Mouse (Mus musculus): ENCODE results near the gene Smyd3. TPM values are rescaled to one million over a fixed set of nuclear protein-coding genes. Genes with fewer than 3 reads are reported as not detected.
A peak's percentile ranks its signal among the peaks of the same experiment; 100 is the strongest.

Smyd3 gene
- polyA plus RNA-seq, 1 experiment from 2014 or later = 22.3 TPM

DNA sequence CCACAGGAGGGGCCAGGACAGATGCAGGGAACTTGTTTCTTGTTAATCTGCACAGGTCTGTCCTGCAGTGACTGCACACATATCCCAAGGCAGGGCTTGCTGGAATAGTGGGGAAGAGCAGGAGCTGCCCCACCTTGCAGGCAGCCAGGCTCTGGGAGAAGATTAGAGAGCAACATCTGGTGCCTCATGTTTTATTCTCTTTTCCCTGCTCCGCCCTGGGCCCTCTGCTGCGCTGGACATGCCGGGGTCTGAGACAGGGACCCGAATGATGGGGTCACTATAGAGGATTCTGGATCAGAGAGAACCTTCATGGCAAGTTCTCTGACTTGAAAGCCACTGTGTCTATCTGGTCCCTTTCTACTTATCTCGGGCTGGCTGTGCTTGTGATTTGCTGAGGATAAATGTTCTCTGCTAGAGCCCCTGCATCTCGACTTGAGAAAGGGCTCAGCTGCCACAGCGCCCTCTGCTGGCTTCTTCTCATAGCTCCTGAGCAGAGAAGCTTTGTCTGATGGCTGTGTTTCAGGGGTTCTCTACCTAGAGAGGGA, 557.8 kb downstream of the Smyd3 start:
- H3K27ac ChIP-seq = peak overlapping the region; percentile 54; the same call in 1 of the 2 replicates

DNA sequence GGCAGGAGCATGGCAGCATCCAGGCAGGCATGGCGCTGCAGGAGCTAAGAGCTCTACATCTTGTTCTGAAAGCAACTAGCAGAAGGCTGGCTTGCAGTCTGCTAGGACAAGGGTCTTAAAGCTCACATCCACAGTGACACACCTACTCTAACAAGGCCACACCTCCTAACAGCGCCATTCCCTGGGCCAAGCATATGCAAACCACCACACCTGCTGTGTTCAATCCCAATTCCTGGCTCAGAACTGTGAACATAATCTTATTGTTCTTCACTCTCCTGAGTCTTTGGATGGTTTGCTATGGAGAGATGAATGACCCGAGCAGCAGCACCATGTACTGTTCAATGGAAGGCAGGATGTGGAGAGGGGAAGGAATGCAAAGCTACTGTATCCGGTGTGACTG, 559.2 kb downstream of the Smyd3 start:
- H3K4me3 ChIP-seq = no peak overlapping the region
- H3K9me3 ChIP-seq (replicated peaks) = no peaks in the 10 kb centered on the region
- no peak for DNase-seq (ENCODE audit: low spot score)
- H3K36me3 ChIP-seq = no peaks in the 10 kb centered on the region
- H3K4me1 ChIP-seq = peaks cover 41% of the 10 kb centered on the region
- WGBS = 93% methylated on average over 4 of the region's 4 CpGs
- H3K27me3 ChIP-seq (ENCODE audit: low read depth, poor library complexity, severe bottlenecking) = no peaks in the 10 kb centered on the region
- no peak overlapping the region for H3K27ac ChIP-seq

More for the DNA sequence above, 557.8 kb downstream of the Smyd3 start:
- Histone ChIP-seq H3K4me1 (peaks cover 37% of the 10 kb centered on the region), H3K9me3 (replicated peaks) (no peaks in the 10 kb centered on the region), H3K4me3 (no peak overlapping the region), H3K36me3 (no peaks in the 10 kb centered on the region), H3K27me3 (ENCODE audit: low read depth, poor library complexity, severe bottlenecking) (no peaks in the 10 kb centered on the region)
- 40% methylated on average over 7 of the region's 7 CpGs for WGBS
- peak; percentile 93 for DNase-seq (ENCODE audit: low spot score)

DNA sequence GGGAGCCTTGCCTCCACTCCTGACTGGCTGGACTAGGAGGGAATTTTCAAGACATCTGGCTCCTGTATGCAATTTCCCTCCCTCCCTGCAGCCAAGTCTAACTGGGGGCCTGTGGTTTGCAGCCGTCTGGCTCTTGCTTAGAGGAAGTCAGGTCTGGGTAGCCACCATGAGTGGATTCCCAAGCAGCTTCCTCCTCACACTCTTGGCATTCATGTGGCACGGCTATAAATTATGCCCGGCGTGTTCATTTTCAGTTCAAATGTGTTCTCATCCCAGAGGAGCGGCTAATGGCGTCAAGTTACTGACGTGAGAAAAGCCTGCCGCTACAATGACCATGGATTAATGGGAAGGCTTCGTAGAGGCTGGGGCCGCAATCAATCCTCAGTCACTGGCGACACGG, 564.9 kb downstream of the Smyd3 start:
- peaks cover 3% of the 10 kb centered on the region for H3K9me3 ChIP-seq (replicated peaks)
- H3K27ac ChIP-seq = peak overlapping the region; percentile 81
- H3K4me3 ChIP-seq = no peak overlapping the region
- peaks cover 30% of the 10 kb centered on the region for H3K4me1 ChIP-seq
- peak; percentile 57 for DNase-seq (ENCODE audit: low spot score)
- peaks cover 3% of the 10 kb centered on the region; the same call in 1 of the 2 replicates for H3K36me3 ChIP-seq
- WGBS = 54% methylated on average over 12 of the region's 12 CpGs
- no peaks in the 10 kb centered on the region for H3K27me3 ChIP-seq (ENCODE audit: low read depth, poor library complexity, severe bottlenecking)

DNA sequence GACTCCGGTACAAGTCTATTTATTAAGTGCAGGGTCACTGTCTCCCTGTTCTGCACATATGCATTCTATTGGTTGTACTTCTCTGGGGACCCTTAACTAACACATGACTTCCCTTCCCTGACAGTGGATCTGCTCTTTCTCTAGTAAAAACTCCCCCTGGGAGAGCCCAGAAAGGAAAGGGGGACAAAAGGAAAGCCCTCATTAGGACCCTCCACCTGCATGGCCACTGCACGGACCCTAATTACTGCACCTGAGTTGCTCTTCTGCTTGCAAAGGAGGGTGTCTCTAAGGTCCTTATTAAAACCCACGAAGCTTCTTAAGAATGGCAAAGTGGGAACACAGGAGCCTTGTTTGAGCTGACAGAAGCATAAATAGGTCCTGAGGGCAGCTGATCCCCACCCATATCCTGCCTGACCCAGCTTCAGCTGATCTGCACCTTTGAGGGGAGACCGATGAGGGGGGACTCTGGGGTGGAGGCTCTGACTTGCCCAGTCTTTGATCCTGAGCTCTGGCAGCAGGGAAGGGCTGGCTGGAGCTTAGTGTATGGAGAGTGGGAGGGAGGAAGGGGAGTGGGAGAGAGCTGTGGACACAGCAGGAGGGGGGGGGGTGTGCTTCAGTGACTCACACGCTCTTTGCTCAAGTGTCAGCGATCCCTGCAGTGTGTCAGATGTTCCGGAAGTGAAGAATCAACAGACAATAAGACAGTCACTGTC, 575.4 kb downstream of the Smyd3 start:
- no peak for DNase-seq (ENCODE audit: low spot score)
- Histone ChIP-seq H3K4me1 (peaks cover 24% of the 10 kb centered on the region), H3K36me3 (peaks cover 23% of the 10 kb centered on the region), H3K4me3 (no peak overlapping the region), H3K27me3 (ENCODE audit: low read depth, poor library complexity, severe bottlenecking) (no peaks in the 10 kb centered on the region), H3K27ac (peak overlapping the region; percentile 20; the same call in 1 of the 2 replicates), H3K9me3 (replicated peaks) (no peaks in the 10 kb centered on the region)
- 39% methylated on average over 7 of the region's 7 CpGs for WGBS

DNA sequence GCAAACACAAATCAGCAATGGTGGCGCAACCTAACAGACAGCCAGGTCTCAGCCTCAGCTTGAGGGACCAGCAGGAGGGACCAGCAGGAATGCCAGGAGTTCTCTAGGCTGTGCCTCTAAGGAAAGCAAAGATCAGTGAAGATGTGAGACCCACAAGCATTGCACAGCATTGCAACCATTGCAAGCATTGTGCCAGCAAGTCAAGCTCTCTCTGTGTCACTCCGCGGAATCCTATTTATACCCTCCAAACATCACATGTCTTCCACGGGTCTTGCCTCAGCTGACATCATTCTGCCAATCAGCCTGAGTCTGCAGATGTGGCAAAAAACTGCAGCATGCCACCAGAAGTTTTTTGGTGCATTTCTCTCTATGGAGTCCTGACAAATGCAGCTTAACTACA, 577.5 kb downstream of the Smyd3 start:
- peaks cover 26% of the 10 kb centered on the region for H3K4me1 ChIP-seq
- no peaks in the 10 kb centered on the region for H3K9me3 ChIP-seq (replicated peaks)
- no peak overlapping the region for H3K27ac ChIP-seq
- peaks cover 41% of the 10 kb centered on the region for H3K36me3 ChIP-seq
- H3K4me3 ChIP-seq = no peak overlapping the region
- DNase-seq (ENCODE audit: low spot score) = no peak
- H3K27me3 ChIP-seq (ENCODE audit: low read depth, poor library complexity, severe bottlenecking) = no peaks in the 10 kb centered on the region
- 93% methylated on average over 4 of the region's 4 CpGs for WGBS

DNA sequence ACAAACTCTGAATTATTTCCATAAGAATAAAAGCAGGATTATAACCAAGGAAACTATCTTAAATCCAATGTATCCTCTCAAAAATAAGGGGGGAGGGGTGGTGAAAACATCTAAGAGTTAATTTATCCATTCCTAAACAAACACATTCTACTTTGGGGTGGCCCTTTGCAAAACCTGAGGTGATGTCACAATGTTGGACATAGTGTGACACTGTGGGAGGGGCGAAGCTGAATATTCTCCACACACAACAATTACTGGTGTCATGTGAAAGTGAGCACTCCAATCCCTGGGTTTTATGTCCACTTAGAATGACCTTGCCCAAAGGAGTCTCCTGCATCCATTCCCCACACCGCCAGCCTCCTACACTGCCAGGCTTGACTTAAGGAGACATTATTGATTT, 580.9 kb downstream of the Smyd3 start:
- H3K36me3 ChIP-seq = peaks cover 69% of the 10 kb centered on the region
- H3K27ac ChIP-seq = no peak overlapping the region
- WGBS = 87% methylated on average over 2 of the region's 2 CpGs
- H3K27me3 ChIP-seq (ENCODE audit: low read depth, poor library complexity, severe bottlenecking) = no peaks in the 10 kb centered on the region
- peaks cover 13% of the 10 kb centered on the region for H3K4me1 ChIP-seq
- no peak overlapping the region for H3K4me3 ChIP-seq
- no peaks in the 10 kb centered on the region for H3K9me3 ChIP-seq (replicated peaks)
- no peak for DNase-seq (ENCODE audit: low spot score)

DNA sequence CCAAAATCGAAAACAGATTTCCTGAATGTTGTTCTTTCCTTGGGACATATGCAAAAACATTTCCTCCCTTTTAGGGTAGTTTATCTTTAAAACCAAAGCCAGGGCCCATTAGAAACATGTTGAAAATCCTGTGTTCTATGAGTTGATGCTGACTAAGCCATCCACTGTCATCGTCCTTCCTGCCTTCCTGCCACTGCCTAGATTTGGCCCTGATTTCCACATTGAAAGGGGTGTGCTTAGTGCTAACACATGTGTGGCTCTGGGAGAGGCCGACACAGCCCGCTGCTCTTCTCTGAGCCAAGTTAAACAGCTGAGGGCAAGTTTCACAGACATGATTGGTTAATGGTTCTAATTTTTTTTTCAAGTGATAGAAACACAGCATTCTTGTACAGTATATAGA, 581.4 kb downstream of the Smyd3 start:
- H3K4me3 ChIP-seq = no peak overlapping the region
- H3K36me3 ChIP-seq = peaks cover 74% of the 10 kb centered on the region
- H3K27me3 ChIP-seq (ENCODE audit: low read depth, poor library complexity, severe bottlenecking) = no peaks in the 10 kb centered on the region
- H3K9me3 ChIP-seq (replicated peaks) = no peaks in the 10 kb centered on the region
- H3K4me1 ChIP-seq = peaks cover 8% of the 10 kb centered on the region; the same call in 1 of the 2 replicates
- 80% methylated on average over 4 of the region's 4 CpGs for WGBS
- DNase-seq (ENCODE audit: low spot score) = no peak
- H3K27ac ChIP-seq = no peak overlapping the region

DNA sequence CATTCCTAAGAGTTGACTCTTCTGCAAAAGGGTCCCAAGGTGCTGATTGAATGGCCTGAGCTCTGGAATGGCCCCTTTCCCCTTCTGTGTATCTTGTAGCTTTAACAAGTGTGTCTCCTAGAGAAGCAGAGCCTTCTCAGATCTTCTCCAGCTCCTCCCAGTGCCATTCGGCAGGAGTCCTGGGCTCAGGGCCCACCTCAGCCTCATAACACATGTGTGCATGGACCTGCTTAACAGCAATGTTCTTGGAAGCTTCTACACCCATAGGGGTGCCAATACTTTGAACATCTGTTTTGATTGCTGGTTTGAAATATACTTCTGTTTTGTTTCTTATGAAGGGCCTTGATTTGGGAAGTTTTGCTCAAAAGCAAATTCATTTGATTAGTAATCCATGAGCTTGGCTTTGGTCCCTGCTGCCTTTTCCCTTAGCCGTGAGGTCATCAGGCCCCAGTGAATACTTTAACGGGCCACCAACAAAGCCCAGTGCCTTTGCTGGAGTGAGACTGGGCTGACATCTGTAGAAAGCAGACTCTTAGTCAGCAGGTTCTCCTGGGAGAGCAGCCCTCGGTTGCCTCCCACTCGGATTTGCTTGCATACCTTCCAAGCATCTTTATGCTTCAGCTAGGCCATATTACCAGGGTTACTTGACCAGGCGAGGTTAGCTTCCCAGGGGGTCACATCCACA, 583.7 kb downstream of the Smyd3 start:
- Histone ChIP-seq H3K27ac (no peak overlapping the region), H3K4me1 (peaks cover 7% of the 10 kb centered on the region; the same call in 1 of the 2 replicates), H3K9me3 (replicated peaks) (no peaks in the 10 kb centered on the region), H3K36me3 (peaks cover 91% of the 10 kb centered on the region), H3K4me3 (no peak overlapping the region), H3K27me3 (ENCODE audit: low read depth, poor library complexity, severe bottlenecking) (no peaks in the 10 kb centered on the region)
- 93% methylated on average over 6 of the region's 6 CpGs for WGBS
- DNase-seq (ENCODE audit: low spot score) = no peak

DNA sequence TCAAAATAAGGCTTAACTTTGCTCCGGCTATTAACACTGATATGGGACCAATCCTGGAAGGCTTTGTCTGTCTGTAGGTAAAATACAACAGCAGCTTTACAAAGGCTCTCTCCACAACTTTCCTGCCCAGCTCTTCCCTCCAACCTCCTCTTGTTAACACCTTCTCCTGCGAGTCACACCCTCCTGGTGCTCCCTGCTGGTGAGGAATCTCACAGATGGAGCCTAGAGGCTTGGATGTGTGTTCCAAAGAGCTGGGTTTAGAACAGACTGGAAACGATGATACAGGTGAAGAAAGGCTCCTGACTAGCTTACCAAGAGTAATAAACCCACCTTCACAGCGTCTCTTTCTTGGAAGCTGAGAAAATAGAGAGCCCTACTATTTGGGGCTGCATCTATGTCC, 588.3 kb downstream of the Smyd3 start:
- Histone ChIP-seq H3K27me3 (ENCODE audit: low read depth, poor library complexity, severe bottlenecking) (no peaks in the 10 kb centered on the region), H3K4me3 (no peak overlapping the region), H3K27ac (no peak overlapping the region), H3K36me3 (peaks cover 83% of the 10 kb centered on the region), H3K4me1 (no peaks in the 10 kb centered on the region; the same call in 1 of the 2 replicates), H3K9me3 (replicated peaks) (no peaks in the 10 kb centered on the region)
- 46% methylated on average over 4 of the region's 4 CpGs for WGBS
- DNase-seq (ENCODE audit: low spot score) = no peak

DNA sequence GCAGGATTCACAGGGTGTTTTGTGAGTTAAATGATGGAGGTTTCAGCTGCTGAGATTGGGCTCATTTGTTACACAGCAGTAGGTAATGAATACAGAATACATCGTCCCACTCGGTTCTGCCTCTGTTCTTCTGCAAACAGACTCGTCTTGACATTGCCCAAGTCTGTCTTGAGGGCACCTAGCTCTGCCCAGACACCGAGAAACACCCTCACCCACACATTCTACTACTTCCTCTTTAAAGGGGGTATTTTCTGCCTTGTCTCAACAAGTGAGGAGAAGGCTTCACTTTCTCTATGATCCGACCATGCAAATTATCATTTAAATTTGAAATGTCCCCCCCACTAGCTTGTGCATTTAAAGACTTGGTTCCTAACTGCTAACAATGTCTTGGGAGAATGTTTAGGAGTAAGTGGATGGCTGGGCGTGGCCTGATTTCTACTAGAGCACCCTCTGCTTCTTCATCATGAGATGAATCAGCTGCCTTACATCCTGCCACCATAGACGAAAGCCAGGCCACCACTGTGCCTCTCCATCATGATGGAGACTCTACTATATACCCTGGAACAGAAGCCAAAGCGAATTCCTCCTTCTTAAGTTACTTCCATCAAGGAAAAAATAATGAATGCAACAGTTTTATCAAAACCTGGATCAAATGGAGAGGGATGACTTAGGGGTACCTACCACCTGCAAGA, 593.2 kb downstream of the Smyd3 start:
- peaks cover 8% of the 10 kb centered on the region for H3K4me1 ChIP-seq
- H3K27ac ChIP-seq = no peak overlapping the region
- WGBS = 83% methylated on average over 8 of the region's 8 CpGs
- no peaks in the 10 kb centered on the region for H3K9me3 ChIP-seq (replicated peaks)
- no peak for DNase-seq (ENCODE audit: low spot score)
- no peaks in the 10 kb centered on the region for H3K27me3 ChIP-seq (ENCODE audit: low read depth, poor library complexity, severe bottlenecking)
- H3K4me3 ChIP-seq = no peak overlapping the region
- peaks cover 73% of the 10 kb centered on the region for H3K36me3 ChIP-seq

DNA sequence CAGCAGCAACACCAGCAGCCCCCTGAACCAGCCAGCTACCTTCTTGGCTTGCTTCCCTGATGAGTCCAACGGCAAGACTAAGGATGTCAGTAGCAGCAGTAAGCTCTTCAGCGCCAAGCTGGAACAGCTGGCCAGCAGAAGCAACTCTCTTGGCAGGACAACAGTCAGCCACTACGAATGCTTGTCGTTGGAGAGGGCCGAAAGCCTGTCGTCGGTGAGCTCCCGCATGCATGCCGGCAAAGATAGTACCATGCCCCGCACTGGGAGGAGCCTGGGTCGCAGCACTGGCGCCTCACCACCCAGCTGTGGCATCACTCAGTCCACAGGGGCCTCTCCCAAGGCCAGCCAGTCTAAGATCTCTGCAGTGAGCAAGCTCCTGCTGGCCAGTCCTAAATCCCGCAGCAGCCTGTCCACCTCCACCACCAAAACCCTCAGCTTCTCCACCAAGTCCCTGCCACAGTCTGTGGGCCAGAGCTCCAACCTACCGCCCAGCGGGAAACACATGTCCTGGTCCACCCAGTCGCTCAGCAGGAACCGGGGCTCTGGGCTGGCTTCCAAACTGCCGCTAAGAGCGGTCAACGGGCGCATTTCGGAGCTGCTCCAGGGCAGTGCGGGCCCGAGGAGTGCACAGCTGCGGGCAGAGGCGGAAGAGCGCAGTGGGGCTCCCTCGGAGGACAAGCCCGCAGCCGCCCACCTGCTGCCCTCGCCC, 600.5 kb downstream of the Smyd3 start:
- DNase-seq (ENCODE audit: low spot score) = no peak
- Histone ChIP-seq H3K27ac (0 out of 2 replicates have a peak overlapping the region, but pooled peaks have one; percentile 42), H3K4me3 (no peak overlapping the region), H3K4me1 (peaks cover 35% of the 10 kb centered on the region), H3K36me3 (peaks cover 81% of the 10 kb centered on the region), H3K9me3 (replicated peaks) (no peaks in the 10 kb centered on the region), H3K27me3 (ENCODE audit: low read depth, poor library complexity, severe bottlenecking) (peaks cover 26% of the 10 kb centered on the region)
- 70% methylated on average over 31 of the region's 31 CpGs for WGBS

DNA sequence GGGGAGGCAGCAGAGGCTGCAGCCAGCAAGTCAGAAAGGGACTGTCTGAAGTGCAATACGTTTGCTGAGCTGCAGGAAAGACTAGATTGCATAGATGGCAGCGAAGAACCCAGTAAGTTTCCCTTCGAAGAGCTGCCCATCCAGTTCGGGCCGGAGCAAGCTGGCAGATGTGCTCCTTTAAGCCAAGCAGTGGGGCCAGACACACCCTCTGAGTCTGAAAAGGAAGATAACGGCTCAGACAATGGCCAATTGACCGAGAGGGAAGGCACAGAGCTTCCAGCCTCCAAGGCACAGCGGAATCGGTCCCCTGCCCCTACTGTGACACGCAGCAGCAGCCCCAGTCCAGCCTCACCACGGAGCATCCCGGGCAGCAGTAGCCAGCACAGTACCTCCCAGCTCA, 602.8 kb downstream of the Smyd3 start:
- H3K4me1 ChIP-seq = peaks cover 45% of the 10 kb centered on the region
- DNase-seq (ENCODE audit: low spot score) = no peak
- H3K36me3 ChIP-seq = peaks cover 65% of the 10 kb centered on the region
- peaks cover 26% of the 10 kb centered on the region for H3K27me3 ChIP-seq (ENCODE audit: low read depth, poor library complexity, severe bottlenecking)
- 0 out of 2 replicates have a peak overlapping the region, but pooled peaks have one; percentile 0 for H3K27ac ChIP-seq
- no peaks in the 10 kb centered on the region for H3K9me3 ChIP-seq (replicated peaks)
- WGBS = 86% methylated on average over 12 of the region's 12 CpGs
- no peak overlapping the region for H3K4me3 ChIP-seq
